Mouse (Mus musculus) liver, embryonic 11.5 days (tissue): Measurements from ENCODE around the gene Tekt4. TPM values are rescaled to one million over a fixed set of nuclear protein-coding genes. Genes with fewer than 3 reads are reported as not detected.

Experiments
- ATAC-seq: fragments of 200-750 bp; cut with Nextera tagmentation; replicated peaks from 2 replicates; pipeline ENCODE4 v1.8.0; 2017; ENCODE audit warnings: moderate number of reproducible peaks, mild to moderate bottlenecking, moderate TSS enrichment, moderate library complexity; ENCODE audit not compliant: low FRiP score
- DNase-seq: peaks from one replicate; pipeline ENCODE4 v3.0.0-alpha.2; 2017; ENCODE audit warnings: low spot score
- H3K27ac ChIP-seq: fragments of 300-500 bp; sonication (generic); 2 replicates; pipeline ENCODE4 v1.5.1; 2014; ENCODE audit warnings: mild to moderate bottlenecking, low read depth, low read length, control low read depth
- H3K27me3 ChIP-seq: fragments of 300-500 bp; sonication (generic); replicated peaks from 2 replicates; pipeline ENCODE4 v1.6.1; 2014; ENCODE audit warnings: low read length, mixed read lengths; ENCODE audit not compliant: control insufficient read depth, insufficient read depth
- H3K36me3 ChIP-seq: fragments of 300-500 bp; sonication (generic); 2 replicates; pipeline ENCODE4 v1.6.1; 2014; ENCODE audit warnings: mild to moderate bottlenecking, low read length, moderate library complexity, mixed read lengths; ENCODE audit not compliant: control insufficient read depth, insufficient read depth
- H3K4me1 ChIP-seq: fragments of 300-500 bp; sonication (generic); replicated peaks from 2 replicates; pipeline ENCODE4 v1.6.1; 2014; ENCODE audit warnings: low read length, mixed read lengths; ENCODE audit not compliant: control insufficient read depth, insufficient read depth
- H3K4me2 ChIP-seq: fragments of 300-500 bp; sonication (generic); 2 replicates; pipeline ENCODE4 v1.6.1; 2014; ENCODE audit warnings: mild to moderate bottlenecking, control low read depth, moderate library complexity
- H3K4me3 ChIP-seq: fragments of 300-500 bp; sonication (generic); 2 replicates; pipeline ENCODE4 v1.5.1; 2014; ENCODE audit warnings: low read depth, low read length, control low read depth
- H3K9ac ChIP-seq: fragments of 300-500 bp; sonication (generic); 2 replicates; pipeline ENCODE4 v1.6.1; 2014; ENCODE audit warnings: low read depth, low read length, control low read depth
- H3K9me3 ChIP-seq: fragments of 300-500 bp; sonication (generic); 2 replicates; pipeline ENCODE4 v1.6.1; 2016; ENCODE audit warnings: low read length, inconsistent platforms, mixed read lengths; ENCODE audit not compliant: control insufficient read depth
- WGBS: fragments of 180-500 bp; shearing (Covaris S2); extraction: QIAGEN DNeasy Blood & Tissue Kit; methylation state at CpG from one replicate; pipeline ENCODE4 v1.1.7; 2014; 5-methylcytosine and 5-hydroxymethylcytosine counted together
- polyA plus RNA-seq: library from polyadenylated mRNA; unstranded; fragments of >200 nt; fragmentation: Nextera tagmentation; extraction: Ambion mirVana; gene quantifications from 2 replicates; pipeline ENCODE4 v1.2.1, GENCODE M21; 2014

Tekt4 gene
- polyA plus RNA-seq, 1 experiment from 2014 or later = not detected

DNA sequence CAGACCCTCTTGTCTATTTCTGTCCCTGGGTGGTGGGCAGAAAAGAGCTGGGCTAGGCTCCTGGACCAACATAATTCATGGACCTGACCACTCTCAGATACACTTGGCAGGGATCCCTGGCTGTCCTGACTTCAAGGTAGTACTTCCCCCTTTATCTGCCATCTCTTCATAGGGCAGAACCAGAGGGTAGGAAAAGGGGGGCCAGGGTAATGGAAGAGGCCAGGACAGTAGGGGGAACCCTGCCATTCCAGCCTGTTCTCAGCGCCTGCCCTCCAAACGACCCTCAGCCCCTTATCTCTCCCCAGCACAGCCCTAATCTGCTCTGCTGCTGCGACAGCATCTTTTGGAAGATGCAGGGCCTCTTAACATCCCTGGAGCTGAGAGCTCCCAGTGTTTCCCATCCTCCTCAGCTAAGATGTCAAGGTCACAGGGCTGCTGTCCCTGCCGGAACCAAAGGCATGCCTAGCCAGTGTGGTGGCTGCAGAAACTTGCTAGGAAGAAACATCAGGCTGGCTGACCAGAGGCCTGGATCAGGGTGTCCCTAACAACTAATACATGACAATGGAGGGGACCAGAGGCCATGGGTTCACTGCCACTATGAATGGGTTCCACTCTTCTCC, 9.0 kb downstream of the Tekt4 start:
- DNase-seq (no peak), ATAC-seq (no peak)
- Histone ChIP-seq H3K27me3 (no peaks in the 10 kb centered on the region), H3K4me1 (0 out of 2 replicates have a peak, but pooled peaks cover 4% of the 10 kb centered on the region), H3K9ac (no peak overlapping the region), H3K4me2 (no peak overlapping the region), H3K9me3 (no peaks in the 10 kb centered on the region), H3K36me3 (no peaks in the 10 kb centered on the region), H3K27ac (no peak overlapping the region; the same call in 1 of the 2 replicates), H3K4me3 (no peak overlapping the region)
- 16% methylated on average over 4 of the region's 4 CpGs for WGBS

DNA sequence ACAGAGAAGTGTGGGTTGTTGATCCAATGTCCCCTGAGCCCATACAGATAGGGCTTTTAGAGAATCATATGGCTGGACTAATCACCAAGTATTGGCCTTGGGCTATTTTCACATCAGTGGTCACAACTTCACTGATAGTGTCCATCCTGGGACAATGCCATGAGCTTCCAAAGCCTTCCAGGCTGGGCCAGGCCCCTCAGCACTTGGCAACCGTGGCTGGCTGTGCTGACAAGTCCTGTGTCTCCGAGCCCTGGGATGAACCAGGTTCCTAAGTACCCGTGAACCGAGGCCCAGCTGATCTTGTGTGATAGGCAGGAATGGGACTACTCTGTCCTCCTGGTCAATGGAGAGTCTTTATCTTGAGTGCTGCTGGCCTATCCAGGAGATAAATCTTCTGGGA, 9.7 kb downstream of the Tekt4 start:
- Histone ChIP-seq H3K9ac (no peak overlapping the region), H3K9me3 (no peaks in the 10 kb centered on the region), H3K4me1 (0 out of 2 replicates have a peak, but pooled peaks cover 4% of the 10 kb centered on the region), H3K4me3 (no peak overlapping the region), H3K36me3 (no peaks in the 10 kb centered on the region), H3K27ac (no peak overlapping the region), H3K4me2 (no peak overlapping the region), H3K27me3 (no peaks in the 10 kb centered on the region)
- WGBS = 63% methylated on average over 4 of the region's 4 CpGs
- no peak for ATAC-seq
- DNase-seq = no peak

DNA sequence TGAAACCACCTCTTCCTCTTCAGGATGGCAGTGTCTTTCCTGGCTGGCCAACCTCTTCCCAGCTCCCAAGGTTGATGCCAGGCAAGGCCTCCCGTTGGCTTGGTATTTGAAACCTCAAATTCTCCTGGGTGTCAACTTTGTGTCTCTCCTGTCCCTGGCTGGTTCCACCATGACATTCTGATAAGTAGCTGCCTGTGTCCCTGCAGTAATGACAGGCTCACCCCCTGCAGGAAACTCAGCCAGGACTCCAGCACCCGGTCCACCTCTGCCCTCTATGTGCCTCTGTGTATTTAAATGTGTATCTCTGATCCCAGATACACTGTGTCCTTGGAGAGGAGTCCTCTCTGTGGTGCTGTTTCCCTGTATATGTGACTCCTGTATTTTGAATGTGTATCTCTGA, 11.8 kb downstream of the Tekt4 start:
- Histone ChIP-seq H3K9ac (no peak overlapping the region), H3K4me3 (no peak overlapping the region), H3K27me3 (peaks cover under 1% of the 10 kb centered on the region; the same call in 1 of the 2 replicates), H3K27ac (no peak overlapping the region), H3K36me3 (no peaks in the 10 kb centered on the region), H3K4me2 (no peak overlapping the region), H3K9me3 (no peaks in the 10 kb centered on the region), H3K4me1 (0 out of 2 replicates have a peak, but pooled peaks cover 4% of the 10 kb centered on the region)
- WGBS = 68% methylated on average over 2 of the region's 2 CpGs
- no peak for DNase-seq
- ATAC-seq = no peak

DNA sequence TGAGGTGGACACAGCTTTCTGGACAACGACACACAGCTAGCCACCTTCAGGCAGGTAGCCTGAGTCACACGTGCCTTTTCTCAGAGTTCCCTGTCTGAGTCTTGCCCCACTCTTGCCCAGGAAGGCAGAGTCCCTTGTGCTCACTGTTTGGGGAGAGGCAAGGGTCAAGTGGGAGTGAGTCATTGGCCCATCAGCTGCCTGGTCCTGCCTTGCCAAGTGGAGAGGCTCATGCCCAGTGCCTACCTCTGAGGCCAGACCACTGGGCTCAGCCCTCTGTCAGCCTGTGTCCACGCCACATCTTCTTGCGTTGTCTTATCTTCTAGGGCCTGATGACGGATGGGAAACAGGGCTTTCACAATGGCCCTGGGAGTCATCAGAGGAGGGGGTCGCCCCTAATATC, 13.4 kb downstream of the Tekt4 start:
- 47% methylated on average over 6 of the region's 6 CpGs for WGBS
- no peak for ATAC-seq
- peaks cover 6% of the 10 kb centered on the region; the same call in 1 of the 2 replicates for H3K27me3 ChIP-seq
- no peak for DNase-seq
- no peaks in the 10 kb centered on the region for H3K9me3 ChIP-seq
- no peak overlapping the region for H3K4me2 ChIP-seq
- no peaks in the 10 kb centered on the region for H3K36me3 ChIP-seq
- no peak overlapping the region for H3K9ac ChIP-seq
- H3K4me3 ChIP-seq = no peak overlapping the region
- no peak overlapping the region for H3K27ac ChIP-seq
- no peaks in the 10 kb centered on the region; the same call in 1 of the 2 replicates for H3K4me1 ChIP-seq

DNA sequence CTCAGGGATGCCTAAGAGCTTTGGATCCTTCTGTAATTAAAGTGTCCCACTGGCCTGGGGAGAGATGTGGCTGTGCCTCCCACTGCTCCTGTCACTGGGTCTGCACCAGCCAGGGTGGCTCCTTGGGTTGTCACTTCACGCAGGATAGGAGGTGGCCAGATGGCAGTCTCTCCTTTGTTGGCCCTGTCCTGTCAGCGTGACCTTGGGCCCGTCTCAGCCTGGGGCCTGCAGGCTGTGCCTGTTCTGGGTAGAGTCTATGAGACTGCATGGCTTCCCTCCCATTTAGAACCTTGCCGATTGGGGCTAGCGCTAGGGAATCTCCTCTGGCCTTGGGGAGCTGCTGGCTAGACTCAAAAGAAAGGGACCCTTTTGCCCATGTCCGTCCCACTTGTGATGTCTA, 13.9 kb downstream of the Tekt4 start:
- ATAC-seq (no peak), DNase-seq (no peak)
- WGBS = 61% methylated on average over 6 of the region's 6 CpGs
- Histone ChIP-seq H3K4me2 (no peak overlapping the region), H3K9me3 (no peaks in the 10 kb centered on the region), H3K27ac (no peak overlapping the region), H3K9ac (no peak overlapping the region), H3K27me3 (peaks cover 6% of the 10 kb centered on the region; the same call in 1 of the 2 replicates), H3K36me3 (no peaks in the 10 kb centered on the region), H3K4me3 (no peak overlapping the region), H3K4me1 (no peaks in the 10 kb centered on the region; the same call in 1 of the 2 replicates)

DNA sequence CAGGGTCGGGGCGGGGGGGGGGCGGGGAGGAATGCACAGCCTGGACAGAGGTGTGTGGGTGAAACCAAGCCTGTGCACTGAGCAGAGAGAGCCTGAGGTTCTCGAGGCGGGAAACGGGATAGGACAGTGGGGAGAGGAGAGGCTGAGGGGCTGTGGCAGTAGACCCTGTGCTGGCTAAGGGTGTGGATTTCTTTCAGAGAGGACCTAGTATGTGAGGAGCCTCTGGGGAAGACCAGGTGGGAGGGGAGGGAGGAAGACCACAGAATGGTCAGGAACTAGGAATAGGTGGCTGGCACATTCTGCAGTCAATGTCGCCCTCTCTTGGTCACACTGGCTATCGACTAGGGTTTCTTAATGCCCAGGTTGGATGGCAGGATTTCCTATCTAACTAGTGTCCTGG, 15.4 kb downstream of the Tekt4 start:
- WGBS = 30% methylated on average over 8 of the region's 8 CpGs
- ATAC-seq = no peak
- Histone ChIP-seq H3K4me1 (peaks cover 3% of the 10 kb centered on the region; the same call in 1 of the 2 replicates), H3K4me2 (no peak overlapping the region), H3K4me3 (no peak overlapping the region), H3K9ac (no peak overlapping the region), H3K9me3 (no peaks in the 10 kb centered on the region), H3K27me3 (peaks cover 15% of the 10 kb centered on the region), H3K27ac (no peak overlapping the region), H3K36me3 (no peaks in the 10 kb centered on the region)
- DNase-seq = peak; percentile 60

DNA sequence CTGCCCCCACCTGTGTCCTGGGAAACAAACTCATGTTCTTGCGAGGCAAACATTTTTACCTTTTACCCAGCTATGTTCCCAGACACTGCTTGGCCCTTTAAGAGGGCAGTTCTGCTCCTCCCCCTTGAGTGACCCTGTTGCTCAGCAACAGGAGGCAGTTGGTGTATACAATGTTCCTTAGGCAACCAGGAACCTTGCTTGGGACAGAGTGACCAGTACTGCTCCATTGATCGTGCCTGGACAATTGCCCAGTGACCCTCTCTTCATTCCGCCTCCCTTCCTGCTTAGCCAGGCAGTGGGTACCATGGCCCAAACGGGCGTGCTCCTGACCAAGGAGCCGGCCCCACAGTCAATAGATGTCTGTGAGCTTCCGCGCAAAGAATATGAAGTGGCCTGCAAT, 17.0 kb downstream of the Tekt4 start:
- ATAC-seq (no peak), DNase-seq (no peak)
- no peak overlapping the region for H3K9ac ChIP-seq
- no peaks in the 10 kb centered on the region for H3K36me3 ChIP-seq
- peak overlapping the region; percentile 33 for H3K4me2 ChIP-seq
- H3K9me3 ChIP-seq = no peaks in the 10 kb centered on the region
- H3K4me3 ChIP-seq = no peak overlapping the region
- H3K27ac ChIP-seq = no peak overlapping the region
- 51% methylated on average over 8 of the region's 8 CpGs for WGBS
- H3K4me1 ChIP-seq = peaks cover 3% of the 10 kb centered on the region; the same call in 1 of the 2 replicates
- H3K27me3 ChIP-seq = peaks cover 21% of the 10 kb centered on the region

DNA sequence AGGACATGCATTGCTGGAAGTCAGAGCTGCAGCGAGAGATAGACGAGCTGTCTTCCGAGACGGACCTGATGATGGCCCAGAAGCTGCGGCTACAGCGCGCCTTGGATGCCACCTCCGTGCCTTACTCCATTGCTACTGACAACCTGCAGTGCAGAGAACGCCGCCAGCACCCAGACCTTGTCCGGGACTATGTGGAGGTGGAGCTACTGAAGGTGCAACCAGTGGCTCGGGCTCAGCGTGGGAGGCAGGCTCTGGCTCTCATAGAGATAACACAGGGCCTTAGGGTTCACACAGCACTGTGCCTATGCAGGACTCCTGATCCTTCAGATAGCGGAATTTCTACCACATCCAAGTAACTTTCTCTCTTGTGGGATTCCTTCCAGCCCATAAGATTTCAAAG, 17.6 kb downstream of the Tekt4 start:
- DNase-seq = no peak
- Histone ChIP-seq H3K9ac (no peak overlapping the region), H3K9me3 (no peaks in the 10 kb centered on the region), H3K36me3 (no peaks in the 10 kb centered on the region), H3K4me2 (peak overlapping the region; percentile 33; the same call in 1 of the 2 replicates), H3K27me3 (peaks cover 21% of the 10 kb centered on the region), H3K4me1 (peaks cover 3% of the 10 kb centered on the region; the same call in 1 of the 2 replicates), H3K27ac (no peak overlapping the region), H3K4me3 (no peak overlapping the region)
- no peak for ATAC-seq
- WGBS = 35% methylated on average over 14 of the region's 14 CpGs
